Mouse (Mus musculus): ENCODE data around the gene Prr5.
"Not testable (repeated sequence)": the region's sequence is repeated elsewhere in the genome, so short reads cannot be mapped to it uniquely, and the experiment has no call there.

DNA sequence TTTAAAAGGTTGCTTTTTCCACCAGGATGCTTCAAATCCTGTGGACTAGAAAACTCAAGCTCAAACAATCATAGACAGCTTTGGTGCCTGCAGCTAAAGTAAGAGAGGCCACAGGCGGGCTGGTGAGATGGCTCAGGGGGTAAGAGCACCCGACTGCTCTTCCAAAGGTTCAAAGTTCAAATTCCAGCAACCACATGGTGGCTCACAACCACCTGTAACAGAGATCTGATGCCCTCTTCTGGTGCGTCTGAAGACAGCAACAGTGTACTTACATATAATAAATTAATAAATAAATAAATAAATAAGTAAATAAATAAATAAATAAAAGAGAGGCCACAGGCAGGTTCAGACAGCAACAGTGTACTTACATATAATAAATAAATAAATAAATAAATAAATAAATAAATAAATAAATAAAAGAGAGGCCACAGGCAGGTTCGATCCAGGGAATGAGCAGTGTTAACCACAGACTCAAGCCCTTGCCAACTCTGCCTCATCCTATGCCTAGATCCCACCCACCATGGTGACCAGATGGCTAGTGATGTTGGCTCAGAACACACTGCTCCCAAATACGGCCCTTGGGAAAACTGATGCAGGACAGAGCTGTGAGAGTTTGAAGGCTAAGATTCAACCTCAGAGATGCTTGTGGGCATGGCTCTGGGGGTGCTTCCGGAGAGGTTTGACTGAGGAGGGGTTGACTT is 48.3 kb downstream of the Prr5 start:
- not testable (repeated sequence) for TF ChIP-seq FLI1 (IDR thresholded peaks at IDR 0.05; ENCODE audit: low read length); GATA1 (IDR thresholded peaks at IDR 0.05; ENCODE audit: borderline replicate concordance, low read length)
